Mouse (Mus musculus): ENCODE measurements around the gene Ccdc12.

Ccdc12 gene

GRCm38 (mm10) chr9:110743456-110744323, 87.4 kb downstream of the Ccdc12 start:
- DNase-seq, result peak in 1 of 2 experiments; percentile 43

- DNase-seq, result no peak
These were observed 89.4 kb downstream of the Ccdc12 start for GRCm38 (mm10) chr9:110745752-110746151.

GRCm38 (mm10) chr9:110746238-110746637, 89.9 kb downstream of the Ccdc12 start:
- no peak for DNase-seq

- DNase-seq, result no peak
These were observed 90.7 kb downstream of the Ccdc12 start, which contains the start of gene Pth1r for GRCm38 (mm10) chr9:110746961-110747360. TSS of gene Pth1r (minus strand) at chr9:110747145.

GRCm38 (mm10) chr9:110748451-110748850, 92.1 kb downstream of the Ccdc12 start:
- DNase-seq, result no peak

- DNase-seq, result no peak
These were observed 94.3 kb downstream of the Ccdc12 start for GRCm38 (mm10) chr9:110750404-110751187.

GRCm38 (mm10) chr9:110751412-110751811, 95.1 kb downstream of the Ccdc12 start:
- no peak for DNase-seq

- DNase-seq, result no peak
These were observed 96.7 kb downstream of the Ccdc12 start for GRCm38 (mm10) chr9:110752917-110753435.

- DNase-seq, result no peak
These were observed 97.5 kb downstream of the Ccdc12 start for GRCm38 (mm10) chr9:110753773-110754172.

GRCm38 (mm10) chr9:110757816-110758215, 101.5 kb downstream of the Ccdc12 start:
- DNase-seq, result no peak

- DNase-seq, result peak; percentile 39 to 51
These were observed 102.3 kb downstream of the Ccdc12 start for GRCm38 (mm10) chr9:110758605-110759004.

- DNase-seq, result peak; percentile 25 to 44
These were observed 103.0 kb downstream of the Ccdc12 start for GRCm38 (mm10) chr9:110759265-110759664.

- DNase-seq, result peak in 1 of 2 experiments; percentile 28
These were observed 104.6 kb downstream of the Ccdc12 start for GRCm38 (mm10) chr9:110760886-110761285.

All from cerebellum, postnatal 14 days (tissue).